Comparison of ENCODE assay signal across 29 mouse cellular contexts in genomic region chr2:171690781-171691180, GRCm38 (mm10).
DNase-seq lines count a peak whose midpoint lies in the region; ATAC-seq lines count a peak whose summit lies in the region.
"Had no signal": no experiment of that assay in that cellular context is flagged by ENCODE, and none has a peak within 500 bp of the region (broad histone marks: within the 10 kb centered on the region; RNA-seq: fewer than 3 reads in every experiment).

No protein-coding gene starts in this region.

- no peak overlapping the region for H3K4me2 ChIP-seq in lung, embryonic 15.5 days
- H3K4me2 ChIP-seq: embryonic facial prominence, embryonic 15.5 days; forebrain, embryonic 12.5 days; heart, embryonic 15.5 days; hindbrain, embryonic 12.5 days; limb, embryonic 13.5 days; liver, embryonic 11.5 days; midbrain, embryonic 11.5 days had no signal

- no peak overlapping the region for H3K9ac ChIP-seq in lung, embryonic 15.5 days
- H3K9ac ChIP-seq: embryonic facial prominence, embryonic 15.5 days; forebrain, embryonic 12.5 days; forebrain, postnatal 0 days; heart, embryonic 15.5 days; hindbrain, embryonic 12.5 days; limb, embryonic 13.5 days had no signal

- ATAC-seq in lung, embryonic 15.5 days (ENCODE audit: borderline replicate concordance, extremely low read depth, low FRiP score, low TSS enrichment): peak; percentile 42; the same call in 1 of the 2 replicates
- ATAC-seq: forebrain, postnatal 0 days; intestine, embryonic 16.5 days; midbrain, embryonic 16.5 days had no signal

- H3K4me1 ChIP-seq in lung, embryonic 15.5 days: no peaks in the 10 kb centered on the region
- H3K4me1 ChIP-seq: embryonic facial prominence, embryonic 15.5 days; forebrain, embryonic 12.5 days; heart, embryonic 15.5 days; limb, embryonic 13.5 days had no signal

- H3K36me3 ChIP-seq in lung, embryonic 15.5 days: no peaks in the 10 kb centered on the region
- H3K36me3 ChIP-seq: embryonic facial prominence, embryonic 10.5 days; embryonic facial prominence, embryonic 15.5 days; forebrain, embryonic 12.5 days; heart, embryonic 15.5 days; hindbrain, embryonic 12.5 days; limb, embryonic 13.5 days had no signal

- no peak overlapping the region for H3K27ac ChIP-seq in lung, embryonic 15.5 days
- H3K27ac ChIP-seq: embryonic facial prominence, embryonic 10.5 days; embryonic facial prominence, embryonic 15.5 days; forebrain, embryonic 12.5 days; heart, embryonic 15.5 days; hindbrain, embryonic 12.5 days; kidney, postnatal 0 days; left cerebral cortex, adult 2 months; limb, embryonic 13.5 days had no signal

- 37% methylated on average over 4 of the region's 4 CpGs for WGBS in lung, embryonic 15.5 days

- DNase-seq in lung, adult 18-20 months: peak; percentile 16 to 35
- no peak for DNase-seq in lung, postnatal 14 days
- peak; percentile 54 for DNase-seq in ZHBTc4 (ENCODE audit: low read depth, low spot score)
- peak; percentile 27 for DNase-seq in lung, postnatal 36 days
- DNase-seq in right cerebral cortex, postnatal 14 days: no peak
- DNase-seq in layer of hippocampus, postnatal 14 days (ENCODE audit: low spot score in 2 of 2): no peak
- DNase-seq: adrenal gland, postnatal 10 days; B cell, adult 2 months; cerebellum, adult 11 months; cerebellum, adult 9-10 months; cerebellum, postnatal 36 days; forebrain, postnatal 0 days; heart, postnatal 36 days; kidney, adult 8-10 months; right cerebral cortex, postnatal 4 days; thymus, postnatal 25 days had no signal

- H3K27me3 ChIP-seq in lung, embryonic 15.5 days: no peaks in the 10 kb centered on the region
- H3K27me3 ChIP-seq: embryonic facial prominence, embryonic 15.5 days; forebrain, embryonic 12.5 days; heart, embryonic 15.5 days; hindbrain, embryonic 12.5 days; limb, embryonic 13.5 days had no signal

- H3K4me3 ChIP-seq in lung, embryonic 15.5 days: no peak overlapping the region
- H3K4me3 ChIP-seq: embryonic facial prominence, embryonic 10.5 days; embryonic facial prominence, embryonic 15.5 days; forebrain, embryonic 12.5 days; heart, embryonic 15.5 days; hindbrain, embryonic 12.5 days; left cerebral cortex, adult 2 months; limb, embryonic 13.5 days had no signal

- no peaks in the 10 kb centered on the region for H3K9me3 ChIP-seq in lung, embryonic 15.5 days
- H3K9me3 ChIP-seq: embryonic facial prominence, embryonic 10.5 days; embryonic facial prominence, embryonic 15.5 days; forebrain, embryonic 12.5 days; heart, embryonic 15.5 days; hindbrain, embryonic 12.5 days; limb, embryonic 13.5 days had no signal

Comparison
In these comparisons a context has a peak if more than half of its experiments do, and no peak if none do; other contexts are left out.
1. DNase-seq: peak in lung, adult 18-20 months (2 of 2), ZHBTc4 (single experiment) and lung, postnatal 36 days (single experiment); none in lung, postnatal 14 days (single experiment), right cerebral cortex, postnatal 14 days (single experiment) and layer of hippocampus, postnatal 14 days (0 of 2).